Mouse (Mus musculus) heart, adult 9 months (tissue): ENCODE data around the gene Kbtbd4.
"Not testable (repeated sequence)": the region's sequence is repeated elsewhere in the genome, so short reads cannot be mapped to it uniquely, and the experiment has no call there.

Source experiments
- DNase-seq, 2 experiments: peaks; one replicate each; pipeline ENCODE4 v3.0.0; 2022; ENCODE audit warnings: low spot score in 2 of 2

The Kbtbd4 gene

DNA sequence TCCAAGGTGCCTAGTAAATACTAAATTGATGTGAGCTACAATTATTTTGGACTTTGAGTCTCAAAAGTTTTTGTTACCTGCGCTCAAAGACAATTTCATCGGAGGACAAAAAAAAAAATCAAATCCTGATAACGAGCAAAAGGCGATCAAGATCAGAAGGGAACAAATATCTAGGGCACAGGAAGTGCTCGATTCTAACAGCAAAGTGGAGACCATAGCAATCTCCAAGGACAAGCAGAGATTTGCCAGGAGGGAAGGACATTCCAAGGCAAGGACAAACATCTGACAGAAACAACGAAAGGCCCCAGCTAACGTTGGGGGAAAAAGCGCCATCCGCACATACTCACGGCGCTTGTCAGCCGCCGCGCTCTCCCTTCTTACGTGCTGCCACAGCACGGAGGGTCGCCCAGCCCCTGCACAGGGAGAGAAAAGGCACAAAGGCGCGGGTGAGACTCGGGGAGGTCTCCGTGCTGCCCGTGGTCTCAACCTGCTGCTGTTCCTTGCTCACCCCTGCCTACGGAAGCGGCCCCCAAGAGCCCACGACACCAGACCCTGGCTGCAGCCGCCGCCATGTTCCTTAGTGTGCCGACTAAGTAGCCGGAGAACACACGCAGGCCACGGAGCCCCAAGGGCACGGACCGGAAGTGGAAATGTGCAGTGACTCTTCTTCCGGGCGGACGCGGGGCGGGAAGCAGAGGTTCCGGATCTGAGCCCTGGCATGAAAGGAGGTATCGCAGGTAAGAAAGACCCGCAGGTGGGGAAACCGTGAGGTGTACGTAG, at the start of gene Kbtbd4, which contains the start of gene Ndufs3:
Gene Kbtbd4, plus strand, starts transcription at position 665 of the 780 bp plus-strand sequence.
Gene Ndufs3, minus strand, starts transcription at position 752 of the 780 bp plus-strand sequence.
- peak; percentile 76 to 87 for DNase-seq

DNA sequence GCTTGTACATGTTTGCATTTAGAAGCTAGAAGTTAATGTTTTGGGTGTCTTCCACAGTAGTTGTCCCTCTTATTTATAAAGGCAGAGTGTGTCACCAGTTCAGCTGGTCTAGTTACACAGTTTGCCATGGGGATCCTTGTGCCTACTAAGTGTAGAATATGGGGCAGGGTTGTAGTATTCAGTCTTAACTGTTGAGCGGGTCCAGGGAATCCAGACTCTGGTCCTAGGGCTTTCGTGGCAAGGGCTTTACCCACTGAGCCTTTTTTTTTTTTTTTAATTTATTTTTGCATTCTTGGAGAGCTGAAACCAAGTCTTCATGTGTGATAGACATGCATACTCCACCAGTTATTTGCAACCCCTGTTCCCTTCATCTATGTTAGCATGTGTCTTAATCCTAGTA, 43.1 kb upstream of the Kbtbd4 start:
- no peak for DNase-seq

DNA sequence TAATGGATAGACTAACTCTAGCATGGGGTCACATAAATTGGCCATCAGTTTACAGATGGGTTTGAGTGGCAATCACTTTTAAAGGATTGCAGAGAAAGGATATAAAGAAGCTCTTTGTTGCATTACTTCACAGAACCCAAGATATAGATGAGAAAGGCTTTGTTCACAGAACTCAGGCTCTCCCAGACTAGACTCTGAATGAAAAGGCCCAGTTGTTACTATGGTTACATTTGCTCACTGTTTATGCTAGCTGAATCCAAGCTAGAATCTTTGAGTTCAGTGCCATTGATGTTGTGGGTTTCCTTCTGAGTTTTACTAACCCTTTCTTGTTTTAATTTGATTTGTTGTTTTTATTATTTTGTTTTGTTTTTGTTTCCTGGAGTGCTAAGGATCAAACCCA, 40.4 kb upstream of the Kbtbd4 start:
- DNase-seq, result no peak

DNA sequence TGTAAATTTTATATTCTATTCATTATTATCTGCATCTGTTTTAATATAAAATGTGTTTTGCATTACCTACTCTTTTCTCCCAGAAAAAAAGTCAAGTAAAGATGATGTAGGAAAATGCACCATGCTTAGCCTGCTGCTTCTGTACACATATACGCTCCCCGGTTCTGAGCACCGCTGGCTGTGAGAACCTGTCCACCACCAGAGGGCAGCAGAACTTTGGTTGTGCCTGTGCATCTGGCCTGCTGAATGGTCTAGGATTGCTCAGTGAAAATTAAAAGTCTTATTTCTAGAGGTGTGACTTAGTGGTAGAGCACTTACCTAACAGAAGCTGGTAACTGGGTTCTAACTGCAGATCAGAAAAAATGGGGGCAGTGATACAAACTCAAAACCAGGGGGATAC, 38.0 kb upstream of the Kbtbd4 start:
- DNase-seq, result peak; percentile 56 to 76

DNA sequence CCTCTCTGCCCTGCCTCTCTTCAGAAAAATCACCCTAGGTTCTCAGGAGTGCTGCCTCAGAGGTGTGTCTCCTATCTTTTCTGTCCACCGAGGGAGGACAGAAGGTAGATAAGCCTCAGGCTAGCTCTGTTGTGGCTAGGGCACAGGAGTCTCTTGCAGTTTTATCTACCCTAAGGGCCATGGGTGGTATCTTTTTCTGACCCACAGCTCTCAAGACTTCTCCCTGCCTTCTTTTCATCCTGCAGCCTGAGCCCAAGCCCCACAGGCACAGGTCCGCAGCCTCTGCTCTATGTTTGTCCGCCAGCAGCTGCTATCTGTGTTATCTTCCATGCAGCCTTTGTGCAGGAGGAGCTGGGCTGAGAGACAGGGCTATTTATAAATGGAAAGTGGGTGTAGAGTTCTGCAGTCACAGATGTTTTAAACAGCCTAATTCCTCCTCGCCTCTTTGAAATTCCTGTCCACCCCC, 34.4 kb upstream of the Kbtbd4 start:
- DNase-seq, result peak; percentile 39 to 44

DNA sequence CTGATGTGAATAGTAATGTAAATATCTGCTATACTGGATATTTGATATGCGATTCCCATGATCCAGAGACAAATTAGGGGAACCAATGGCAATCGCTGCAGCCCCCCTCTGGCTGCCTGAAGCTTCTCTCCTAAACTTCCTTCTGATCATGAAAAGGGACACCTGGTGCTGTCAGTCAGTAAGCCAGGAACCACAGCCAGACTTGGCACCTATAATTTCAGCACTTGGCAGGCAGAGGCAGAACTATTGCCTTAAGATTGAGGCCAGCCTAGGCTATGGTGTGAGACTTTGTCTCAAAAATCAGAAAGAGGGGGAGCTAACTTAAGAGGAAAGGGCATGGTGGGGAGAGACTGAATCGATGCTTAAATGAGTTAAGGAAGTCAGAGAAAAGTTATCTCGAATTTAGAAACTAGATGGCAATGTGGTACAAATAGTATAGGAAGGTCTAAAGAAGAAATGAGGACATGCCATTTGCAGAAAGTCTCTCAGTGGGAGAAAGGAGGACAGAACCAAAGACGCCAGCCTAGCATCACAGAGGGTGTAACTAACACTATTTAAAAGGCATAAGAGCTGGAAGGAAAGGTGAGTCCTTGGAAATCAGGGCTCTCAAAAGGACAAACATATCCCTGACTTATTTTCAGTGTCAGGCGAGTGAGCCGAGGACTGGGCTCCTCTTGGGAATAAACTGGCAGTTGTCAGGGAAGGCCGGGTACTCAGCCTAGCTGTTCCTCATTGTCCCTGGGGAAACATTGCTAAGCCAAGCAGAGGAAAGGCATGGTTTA, 33.2 kb upstream of the Kbtbd4 start:
- no peak for DNase-seq

DNA sequence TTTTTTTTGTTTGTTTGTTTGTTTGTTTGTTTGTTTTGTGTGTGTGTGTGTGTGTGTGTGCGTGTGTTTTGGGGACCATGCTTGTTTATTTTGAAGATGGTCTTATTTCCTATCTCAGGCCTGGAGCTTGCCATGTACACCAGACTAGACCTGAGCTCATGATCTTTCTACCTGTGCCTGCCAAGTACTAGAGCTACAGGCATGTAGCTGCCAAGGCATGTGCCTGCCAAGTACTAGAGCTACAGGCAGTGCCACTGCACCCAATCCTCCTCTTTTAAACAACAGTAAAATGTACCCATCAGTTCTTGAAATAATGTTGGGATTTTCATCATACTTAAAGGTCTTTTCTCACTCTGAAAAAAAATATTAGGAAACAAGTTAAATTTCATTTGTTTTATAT, 30.5 kb upstream of the Kbtbd4 start:
- peak in 1 of 2 experiments; percentile 21 for DNase-seq

DNA sequence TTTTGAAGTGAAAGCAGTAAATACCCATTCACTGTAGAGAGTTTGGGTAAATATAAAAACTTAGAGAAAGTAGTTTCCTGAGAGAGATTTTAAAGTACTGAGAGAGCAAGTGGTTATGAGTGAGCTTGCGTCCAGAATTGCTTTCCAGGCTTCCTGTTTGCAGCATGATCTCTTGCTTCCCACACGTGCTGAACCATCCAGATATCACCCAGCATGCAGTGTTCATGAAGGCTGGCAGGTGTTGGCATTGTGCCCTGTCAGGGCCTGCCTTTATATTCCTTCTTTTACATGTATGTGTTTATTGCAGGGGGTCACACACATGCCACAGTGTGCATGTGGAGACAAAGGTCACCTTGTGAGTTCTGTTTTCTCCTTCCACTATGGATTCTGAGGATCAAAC, 29.3 kb upstream of the Kbtbd4 start:
- DNase-seq, result no peak

DNA sequence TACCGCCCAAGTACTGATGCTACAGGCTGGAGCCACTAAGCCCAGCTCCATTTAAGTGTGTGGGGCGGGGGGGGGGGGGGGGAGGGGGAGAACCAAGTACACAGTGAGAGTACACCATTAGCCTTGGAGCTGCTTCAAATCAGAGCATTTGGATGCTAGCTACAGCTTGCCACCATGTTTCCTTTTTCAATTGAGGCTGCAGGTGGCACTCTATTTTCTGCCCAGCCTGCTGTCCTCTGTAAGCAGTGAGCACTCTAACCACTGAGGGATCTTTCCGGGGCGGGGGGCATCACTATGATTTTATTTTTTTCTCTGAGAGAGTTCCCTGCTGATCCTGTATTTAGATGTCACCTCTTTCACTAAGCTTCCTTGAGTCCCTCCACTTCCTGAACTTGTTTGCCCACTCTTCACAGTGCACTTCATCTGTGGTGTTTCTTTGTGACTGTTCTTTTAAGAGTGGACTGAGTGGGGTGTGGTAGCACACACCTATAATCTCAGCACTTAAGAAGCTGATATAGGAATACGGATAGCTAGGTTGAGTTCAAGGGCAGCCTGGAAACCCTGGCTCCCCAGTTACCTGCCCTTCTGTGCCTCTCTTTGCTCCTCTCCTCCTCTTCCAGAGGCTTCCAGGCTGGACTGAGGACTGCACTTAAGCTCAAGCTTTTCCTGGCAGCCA, 26.8 kb upstream of the Kbtbd4 start:
- DNase-seq, result no peak

DNA sequence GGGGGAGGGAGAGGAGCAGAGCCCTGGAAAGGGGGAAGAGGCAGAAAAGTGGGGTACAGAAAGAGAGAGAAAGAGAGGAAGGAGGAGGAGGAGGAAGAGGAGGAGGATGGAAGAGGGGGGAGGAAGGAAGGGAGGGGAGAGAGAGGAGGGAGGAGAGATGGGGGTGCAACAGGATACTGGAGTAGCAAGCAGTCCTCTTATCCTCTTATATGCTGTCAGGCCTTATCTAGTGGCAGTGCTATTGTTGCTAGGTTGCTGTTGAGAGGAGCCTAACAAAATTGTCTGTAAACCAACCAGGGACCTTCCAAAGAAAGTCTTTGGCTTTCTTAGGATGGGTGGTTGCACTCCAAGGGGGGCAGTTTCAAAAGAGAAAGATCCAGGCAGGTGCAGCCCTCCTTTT, 25.1 kb upstream of the Kbtbd4 start:
- no peak for DNase-seq

DNA sequence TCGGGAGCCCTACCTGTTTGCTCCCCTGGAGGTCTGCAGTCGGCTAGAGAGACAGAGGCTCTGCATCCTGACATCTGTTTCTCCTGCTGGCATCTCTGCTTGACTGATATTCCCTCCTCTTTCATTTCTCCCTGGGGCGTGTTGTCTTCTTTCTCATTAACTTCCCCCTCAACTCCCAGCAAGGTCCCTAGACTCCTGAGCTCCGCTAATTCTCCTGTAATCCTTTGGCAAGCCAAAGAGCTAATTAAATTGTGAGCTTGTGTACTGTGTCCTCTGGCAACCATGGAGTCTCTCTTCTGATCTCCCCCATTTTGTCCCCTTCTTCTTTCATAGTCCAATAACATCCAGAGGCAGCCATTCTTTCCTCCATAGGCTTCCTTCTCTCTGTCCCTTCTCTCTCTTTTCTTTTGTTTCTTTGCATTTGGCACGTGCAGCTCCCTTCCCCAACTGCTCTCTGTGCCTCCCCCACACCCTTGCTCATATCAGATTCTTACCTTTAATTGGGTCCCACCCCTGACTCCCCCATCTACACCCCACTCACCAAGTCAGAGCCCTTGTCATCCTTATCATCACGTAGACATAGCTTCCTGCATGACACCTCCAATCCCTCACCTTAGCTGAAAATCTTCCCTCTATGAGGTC, 24.3 kb upstream of the Kbtbd4 start:
- DNase-seq, result no peak

DNA sequence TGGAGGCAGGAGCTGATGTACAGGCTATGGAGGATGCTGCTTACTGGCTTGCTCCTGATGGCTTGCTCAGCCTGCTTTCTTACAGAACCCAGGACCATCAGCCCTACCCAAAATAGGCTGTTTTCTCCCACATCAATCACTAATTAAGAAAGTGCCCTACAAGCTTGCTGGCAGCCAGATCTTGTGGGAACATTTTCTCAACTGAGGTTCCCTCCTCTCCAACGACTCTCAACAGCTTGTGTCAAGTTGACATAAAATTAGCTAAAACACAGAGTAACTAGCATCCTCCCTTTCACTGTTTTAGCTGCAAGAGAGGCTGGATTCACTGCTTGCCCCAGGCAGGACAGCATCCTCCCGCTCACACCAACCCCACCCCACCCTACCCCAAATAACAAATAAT, 22.7 kb upstream of the Kbtbd4 start:
- DNase-seq, result no peak

DNA sequence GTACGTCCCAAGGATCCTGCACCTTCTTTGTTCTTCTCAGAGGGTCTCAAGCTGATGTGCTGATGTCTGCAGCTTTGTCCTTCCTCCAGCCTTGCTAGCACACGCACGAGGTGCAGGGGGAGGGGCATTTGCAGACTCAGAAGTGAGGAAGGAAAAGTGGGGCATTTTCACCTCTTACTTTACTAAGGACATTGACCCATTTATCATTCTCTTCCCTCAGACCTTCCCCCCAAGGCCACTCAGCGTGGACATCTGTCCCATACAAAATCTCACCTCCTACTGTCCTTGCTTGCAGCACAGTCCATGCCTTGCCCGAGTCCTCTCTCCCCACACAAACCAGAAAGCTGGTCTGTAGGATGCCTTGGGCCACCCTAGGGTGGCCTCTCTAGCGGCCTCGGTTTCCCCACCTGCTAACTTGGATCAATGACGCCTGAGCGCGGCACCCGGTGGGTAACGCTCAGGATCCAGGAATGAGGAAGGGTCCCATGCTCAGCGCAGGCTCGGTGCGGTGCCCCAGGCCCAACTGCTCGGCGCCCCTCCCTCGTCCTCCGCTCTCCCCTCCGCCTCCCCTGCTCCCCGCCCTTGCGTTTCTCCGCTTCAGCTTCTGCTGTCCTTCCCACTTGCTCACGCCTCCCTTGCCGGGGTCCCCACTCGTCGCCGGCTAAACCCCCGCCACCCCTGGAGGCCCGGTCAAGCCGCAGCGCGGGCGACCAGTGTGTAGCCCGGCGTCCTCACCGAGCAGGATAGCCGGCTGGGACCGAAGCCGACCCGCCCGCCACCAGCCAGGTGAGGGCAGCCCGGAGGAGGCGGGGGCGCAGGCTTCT, 19.1 kb upstream of the Kbtbd4 start, which contains the start of gene C1qtnf4:
Gene C1qtnf4, plus strand, starts transcription at position 643 of the 824 bp plus-strand sequence.
- DNase-seq, result no peak

DNA sequence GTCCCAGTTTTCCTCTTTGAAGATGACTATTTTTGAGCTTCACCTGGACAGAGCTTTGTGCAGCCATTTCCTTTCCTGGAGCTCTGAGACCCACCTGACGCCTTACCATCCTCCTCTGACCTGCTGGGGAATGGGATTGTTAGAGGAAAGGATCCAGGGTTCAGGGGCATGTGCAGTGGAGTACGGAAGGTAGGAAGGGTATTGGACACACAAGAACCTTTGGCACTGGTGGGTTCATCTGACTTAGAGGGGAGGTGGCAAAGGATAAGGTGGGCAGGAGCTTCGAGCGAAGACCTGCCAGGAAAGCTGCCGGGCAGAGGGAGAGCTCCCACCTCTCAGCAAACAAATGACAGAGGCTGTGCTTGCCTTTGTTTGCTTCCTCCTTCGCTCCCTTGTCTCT, 18.1 kb upstream of the Kbtbd4 start:
- DNase-seq, result no peak

DNA sequence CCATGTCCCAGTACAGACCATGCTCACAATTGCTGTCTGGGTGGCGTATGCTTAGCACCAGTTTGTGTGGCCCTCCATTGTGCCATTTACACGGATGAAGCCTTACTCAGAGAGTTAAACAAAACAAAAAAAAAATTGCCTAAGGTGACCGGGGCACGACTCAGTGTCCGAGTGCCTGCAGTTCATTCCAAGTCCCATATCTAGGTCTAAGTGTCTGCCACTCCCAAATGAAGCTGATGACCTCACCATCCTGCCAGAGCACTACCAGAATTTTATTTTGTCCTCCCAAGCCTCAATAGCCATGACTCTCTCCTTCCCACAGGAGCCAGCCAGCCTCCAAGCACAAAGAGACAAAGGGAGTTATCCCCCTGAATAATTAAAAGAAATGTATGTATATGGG, 16.9 kb upstream of the Kbtbd4 start:
- DNase-seq, result no peak

DNA sequence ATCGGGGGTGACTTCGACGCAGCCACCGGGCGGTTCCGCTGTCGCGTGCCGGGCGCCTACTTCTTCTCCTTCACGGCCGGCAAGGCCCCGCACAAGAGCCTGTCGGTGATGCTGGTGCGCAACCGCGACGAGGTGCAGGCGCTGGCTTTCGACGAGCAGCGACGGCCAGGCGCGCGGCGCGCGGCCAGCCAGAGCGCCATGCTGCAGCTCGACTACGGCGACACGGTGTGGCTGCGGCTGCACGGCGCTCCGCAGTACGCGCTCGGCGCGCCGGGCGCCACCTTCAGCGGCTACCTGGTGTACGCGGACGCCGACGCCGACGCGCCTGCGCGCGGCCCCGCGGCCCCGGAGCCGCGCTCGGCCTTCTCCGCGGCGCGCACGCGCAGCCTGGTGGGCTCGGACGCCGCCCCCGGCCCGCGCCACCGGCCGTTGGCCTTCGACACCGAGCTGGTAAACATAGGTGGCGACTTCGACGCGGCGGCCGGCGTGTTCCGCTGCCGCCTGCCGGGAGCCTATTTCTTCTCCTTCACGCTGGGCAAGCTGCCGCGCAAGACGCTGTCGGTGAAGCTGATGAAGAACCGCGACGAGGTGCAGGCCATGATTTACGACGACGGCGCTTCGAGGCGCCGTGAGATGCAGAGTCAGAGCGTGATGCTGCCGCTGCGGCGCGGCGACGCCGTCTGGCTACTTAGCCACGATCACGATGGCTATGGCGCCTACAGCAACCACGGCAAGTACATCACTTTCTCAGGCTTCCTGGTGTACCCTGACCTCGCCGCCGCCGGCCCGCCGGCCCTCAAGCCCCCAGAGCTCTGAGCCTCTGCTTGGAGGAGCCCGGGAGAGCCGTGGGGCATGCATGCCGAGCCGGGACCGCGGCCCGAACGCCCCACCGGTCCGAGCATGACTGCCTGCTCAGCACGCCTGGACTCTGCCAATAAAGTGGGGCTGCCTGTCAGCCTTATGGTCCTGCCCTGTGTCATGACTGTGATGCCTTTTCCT, 14.7 kb upstream of the Kbtbd4 start:
- no peak for DNase-seq

DNA sequence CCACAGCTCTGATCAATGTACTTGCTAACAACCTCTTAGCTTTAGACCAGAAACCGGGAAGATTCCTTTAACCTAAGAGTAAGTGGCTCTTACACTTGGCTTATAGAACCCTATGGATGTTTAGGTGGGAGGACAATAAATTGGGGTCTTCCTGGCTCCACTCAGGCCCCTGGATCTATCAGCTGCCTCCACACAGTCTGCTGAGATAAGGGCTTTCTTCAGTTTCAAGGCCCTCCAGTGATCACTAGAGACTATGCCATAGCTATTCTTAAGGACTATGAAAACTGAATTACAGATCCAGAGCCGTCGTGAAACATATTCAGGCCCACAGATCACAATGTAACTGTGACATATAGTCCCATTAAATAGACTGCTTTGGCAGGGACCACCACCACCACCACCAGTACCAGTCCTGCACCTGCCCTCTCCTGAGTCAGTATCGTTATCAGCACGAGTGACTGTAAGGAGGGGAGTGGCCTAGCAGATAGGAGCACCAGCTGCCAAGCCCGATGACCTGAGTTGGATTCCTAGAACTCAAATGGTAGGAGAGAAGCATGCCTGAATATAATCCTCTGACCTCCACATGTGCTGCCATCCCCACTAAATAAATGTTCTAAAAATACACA, 10.8 kb upstream of the Kbtbd4 start:
- no peak for DNase-seq

DNA sequence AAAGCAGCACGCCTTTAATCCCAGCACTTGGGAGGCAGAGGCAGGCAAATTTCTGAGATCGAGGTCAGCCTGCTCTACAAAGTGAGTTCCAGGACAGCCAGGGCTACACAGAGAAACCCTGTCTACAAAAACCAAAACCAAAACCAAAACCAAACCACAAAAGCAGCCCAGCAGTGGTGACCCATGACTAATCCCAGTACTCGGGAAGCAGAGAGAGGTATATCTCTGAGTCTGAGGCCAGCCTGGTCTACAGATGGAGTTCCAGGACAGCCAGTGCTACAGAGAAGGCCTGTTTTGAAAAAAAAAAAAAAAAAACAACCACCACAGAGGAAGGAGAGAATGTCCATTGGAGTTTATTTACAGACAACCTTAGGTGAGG, 10.3 kb upstream of the Kbtbd4 start:
- DNase-seq, result not testable (repeated sequence)

DNA sequence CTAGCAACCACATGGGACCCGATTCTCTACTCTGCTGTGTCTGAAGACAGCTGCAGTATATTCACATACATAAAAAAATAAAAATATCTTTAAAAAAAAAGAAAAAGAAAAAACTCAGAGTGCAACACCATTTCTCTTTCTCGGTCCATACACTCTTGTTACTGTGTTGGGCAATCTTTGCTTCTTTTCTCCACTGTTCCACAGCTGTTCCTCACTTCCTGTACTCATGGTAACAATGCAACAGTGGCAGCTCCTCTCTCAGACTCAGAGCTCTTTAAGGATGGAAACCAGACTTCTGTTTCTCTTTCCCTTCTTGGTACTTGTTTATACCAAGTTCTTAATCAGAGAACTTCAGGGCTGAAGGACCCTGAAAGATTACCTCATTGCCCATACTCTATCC, 1.1 kb upstream of the Kbtbd4 start:
- DNase-seq, result no peak
